Mouse (Mus musculus) midbrain, embryonic 16.5 days (tissue): ENCODE measurements around the gene Gabarap. TPM values are rescaled to one million over a fixed set of nuclear protein-coding genes. Genes with fewer than 3 reads are reported as not detected.

Experiments
- ATAC-seq: fragments of 200-750 bp; cut with Nextera tagmentation; 2 replicates; pipeline ENCODE4 v1.8.0; 2017; ENCODE audit warnings: moderate TSS enrichment
- H3K27ac ChIP-seq: fragments of 300-500 bp; sonication (generic); 2 replicates; pipeline ENCODE4 v1.5.1; 2014; ENCODE audit warnings: mild to moderate bottlenecking, low read length, mixed read lengths
- H3K27me3 ChIP-seq: fragments of 300-500 bp; sonication (generic); 2 replicates; pipeline ENCODE4 v1.6.1; 2014; ENCODE audit warnings: low read depth, low read length, mixed read lengths; ENCODE audit not compliant: control insufficient read depth, insufficient read depth
- H3K36me3 ChIP-seq: fragments of 300-500 bp; sonication (generic); 2 replicates; pipeline ENCODE4 v1.6.1; 2014; ENCODE audit warnings: mild to moderate bottlenecking, low read length, moderate library complexity, mixed read lengths; ENCODE audit not compliant: control insufficient read depth, insufficient read depth
- H3K4me1 ChIP-seq: fragments of 300-500 bp; sonication (generic); 2 replicates; pipeline ENCODE4 v1.6.1; 2014; ENCODE audit warnings: mild to moderate bottlenecking, low read length, mixed read lengths; ENCODE audit not compliant: control insufficient read depth, insufficient read depth
- H3K4me2 ChIP-seq: fragments of 300-500 bp; sonication (generic); 2 replicates; pipeline ENCODE4 v1.6.1; 2014; ENCODE audit warnings: mild to moderate bottlenecking, low read length, mixed read lengths
- H3K4me3 ChIP-seq: fragments of 300-500 bp; sonication (generic); 2 replicates; pipeline ENCODE4 v1.5.1; 2014; ENCODE audit warnings: low read depth, mild to moderate bottlenecking, low read length, moderate library complexity, mixed read lengths
- H3K9ac ChIP-seq: fragments of 300-500 bp; sonication (generic); 2 replicates; pipeline ENCODE4 v1.6.1; 2014; ENCODE audit warnings: low read depth, low read length, mixed read lengths
- H3K9me3 ChIP-seq: fragments of 300-500 bp; sonication (generic); replicated peaks from 2 replicates; pipeline ENCODE4 v1.6.1; 2014; ENCODE audit warnings: mild to moderate bottlenecking, low read length, mixed read lengths; ENCODE audit not compliant: control insufficient read depth, poor library complexity, severe bottlenecking
- WGBS: fragments of 180-500 bp; shearing (Covaris S2); extraction: QIAGEN DNeasy Blood & Tissue Kit; methylation state at CpG from one replicate; pipeline ENCODE4 v1.1.7; 2014; 5-methylcytosine and 5-hydroxymethylcytosine counted together
- polyA plus RNA-seq: library from polyadenylated mRNA; unstranded; fragments of >200 nt; fragmentation: Nextera tagmentation; extraction: Ambion mirVana; gene quantifications from 2 replicates; pipeline ENCODE4 v1.2.1, GENCODE M21; 2015

Gene Gabarap
- polyA plus RNA-seq, 1 experiment from 2014 or later, result 527 TPM

DNA sequence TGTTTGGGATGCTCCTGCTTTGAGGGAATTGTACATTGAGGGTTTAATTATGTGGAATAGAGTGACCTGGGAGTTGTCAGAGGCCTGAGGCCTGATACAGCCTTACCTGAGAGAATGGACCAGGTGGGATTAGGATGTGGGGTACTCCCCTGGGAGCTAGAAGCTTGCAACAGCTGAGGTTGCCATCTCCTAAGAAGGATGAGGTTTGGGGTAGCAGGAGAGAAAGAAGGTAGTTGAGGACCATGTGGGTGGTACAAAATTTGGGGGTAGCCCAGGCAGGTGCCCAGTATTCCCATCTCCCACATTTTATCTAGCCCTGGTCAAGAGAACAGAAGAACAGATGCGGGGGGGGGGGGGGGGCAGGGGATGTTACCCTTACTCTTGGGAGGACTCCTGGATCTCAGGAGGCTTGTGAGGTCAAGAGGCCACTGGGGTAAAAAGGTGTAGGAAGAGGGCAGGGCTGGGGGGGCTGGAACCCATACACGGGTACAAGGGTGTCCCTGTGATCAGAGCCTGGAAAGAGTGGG, 28.6 kb downstream of the Gabarap start:
- peak overlapping the region; percentile 54 for H3K4me2 ChIP-seq
- peak overlapping the region; percentile 82 for H3K9ac ChIP-seq
- no peaks in the 10 kb centered on the region for H3K27me3 ChIP-seq
- H3K36me3 ChIP-seq, result no peaks in the 10 kb centered on the region
- no peaks in the 10 kb centered on the region for H3K9me3 ChIP-seq
- 32% methylated on average over 2 of the region's 2 CpGs for WGBS
- ATAC-seq, result no peak
- peaks cover 58% of the 10 kb centered on the region for H3K4me1 ChIP-seq
- H3K4me3 ChIP-seq, result peak overlapping the region; percentile 66
- peak overlapping the region; percentile 94 for H3K27ac ChIP-seq

DNA sequence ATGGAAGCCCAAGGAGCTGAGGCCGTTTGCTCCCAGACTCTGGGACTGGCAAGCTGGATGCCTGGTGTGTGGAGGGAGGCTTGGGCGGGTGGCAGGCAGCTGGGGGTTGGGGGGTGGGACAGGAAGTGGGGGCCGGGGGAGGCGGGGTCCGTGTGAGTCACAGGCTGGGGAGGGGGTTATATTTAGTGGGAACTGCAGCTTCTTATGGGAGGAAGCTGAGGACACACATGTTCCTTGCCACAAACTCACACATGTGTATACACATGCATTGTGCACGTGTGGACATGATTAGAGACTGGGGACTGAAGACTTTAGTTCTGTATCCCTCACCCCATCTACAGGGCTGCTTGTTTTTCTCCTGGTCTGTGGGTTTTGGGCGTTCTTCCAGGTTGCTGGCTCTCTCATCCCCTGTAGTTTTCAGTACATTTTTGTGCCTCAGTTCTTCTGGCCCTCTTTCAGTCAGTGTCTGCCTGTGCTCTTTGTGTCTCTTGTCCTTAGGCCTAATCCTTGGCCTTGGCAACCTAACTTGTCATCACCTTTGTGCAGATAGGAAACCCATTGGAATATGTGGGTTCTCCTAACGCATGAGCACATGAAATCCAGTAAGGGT, 29.2 kb downstream of the Gabarap start:
- peak overlapping the region; percentile 66 for H3K4me3 ChIP-seq
- H3K36me3 ChIP-seq, result no peaks in the 10 kb centered on the region
- H3K9ac ChIP-seq, result peak overlapping the region; percentile 82
- H3K27ac ChIP-seq, result peak overlapping the region; percentile 94
- H3K9me3 ChIP-seq, result no peaks in the 10 kb centered on the region
- 9% methylated on average over 7 of the region's 8 CpGs for WGBS
- H3K27me3 ChIP-seq, result no peaks in the 10 kb centered on the region
- H3K4me1 ChIP-seq, result peaks cover 60% of the 10 kb centered on the region
- no peak for ATAC-seq
- H3K4me2 ChIP-seq, result peak overlapping the region; percentile 54

DNA sequence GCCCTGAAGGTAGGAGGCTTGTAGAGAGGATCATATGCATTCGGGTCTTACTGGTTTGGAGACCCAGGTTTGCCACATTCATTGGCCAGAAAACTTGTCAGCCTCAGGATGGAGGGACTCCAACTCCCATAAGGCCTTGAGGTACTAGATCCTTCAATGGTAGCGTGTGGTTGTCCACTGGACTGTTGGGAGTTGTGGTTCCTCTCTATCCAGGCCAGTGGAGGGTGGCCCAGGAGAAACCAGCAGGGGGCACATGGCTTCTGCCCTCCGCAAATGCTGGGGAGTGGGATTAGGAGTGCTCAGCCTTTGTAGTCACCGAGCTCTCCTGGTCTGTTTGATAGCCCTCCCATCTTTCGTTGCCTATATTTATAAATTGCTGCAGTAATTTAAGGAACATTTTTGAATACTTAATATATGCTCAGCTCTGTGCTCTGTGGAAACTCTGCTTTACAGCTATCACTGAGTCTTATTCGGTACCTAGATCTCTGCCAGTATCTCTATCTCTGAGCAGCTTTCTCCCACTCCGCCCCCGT, 29.9 kb downstream of the Gabarap start:
- Histone ChIP-seq H3K27me3 (no peaks in the 10 kb centered on the region), H3K4me3 (peak overlapping the region; percentile 66), H3K9ac (peak overlapping the region; percentile 82), H3K4me2 (peak overlapping the region; percentile 54), H3K9me3 (no peaks in the 10 kb centered on the region), H3K4me1 (peaks cover 65% of the 10 kb centered on the region), H3K36me3 (no peaks in the 10 kb centered on the region), H3K27ac (peak overlapping the region; percentile 94)
- under 1% methylated on average over 8 of the region's 8 CpGs for WGBS
- peak; percentile 80 for ATAC-seq

DNA sequence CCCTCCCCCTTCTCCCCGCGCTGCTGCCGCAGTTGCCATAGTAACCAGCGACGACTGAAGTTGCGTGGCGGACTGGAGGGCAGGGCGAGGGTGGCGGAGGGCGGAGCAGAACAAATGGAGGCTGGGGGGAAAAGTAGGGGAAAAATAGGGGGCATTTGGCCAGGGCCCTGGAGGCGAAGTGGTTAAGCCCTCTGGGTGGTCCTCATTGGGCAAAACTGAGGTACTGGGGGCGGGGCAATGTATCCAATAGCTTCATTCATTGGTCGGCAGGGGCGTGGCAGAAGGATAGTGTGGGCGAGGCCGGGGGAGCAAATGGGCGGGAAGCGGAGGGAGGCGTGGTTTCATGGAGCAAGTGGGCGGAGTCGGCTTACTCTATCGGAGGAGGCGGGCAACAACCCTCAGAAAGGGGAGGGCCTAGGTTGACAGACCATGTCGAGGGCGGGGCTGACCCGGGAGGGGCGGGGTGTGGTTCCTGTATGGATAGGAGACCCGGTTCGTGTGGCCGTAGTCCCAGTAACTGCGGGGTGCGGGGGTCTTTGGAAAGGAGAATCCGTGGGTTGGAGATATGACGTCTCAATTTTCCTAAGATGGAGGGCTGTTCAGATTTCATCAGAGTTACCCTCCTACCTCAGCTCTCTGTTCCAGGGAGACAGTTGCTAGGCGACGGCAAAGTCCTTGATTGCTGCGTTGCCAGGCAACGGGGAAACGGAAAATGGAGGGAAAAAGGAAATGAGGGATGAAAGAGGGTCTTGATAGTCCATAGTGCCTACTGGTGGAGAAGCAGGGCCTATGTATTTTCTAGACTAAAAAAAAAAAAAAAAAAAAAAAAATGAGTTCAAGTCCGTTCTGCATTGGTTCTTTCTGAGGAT, 30.6 kb downstream of the Gabarap start:
- H3K4me1 ChIP-seq, result peaks cover 72% of the 10 kb centered on the region
- ATAC-seq, result peak; percentile 66
- H3K27ac ChIP-seq, result peak overlapping the region; percentile 94
- no peaks in the 10 kb centered on the region for H3K27me3 ChIP-seq
- under 1% methylated on average over 40 of the region's 40 CpGs for WGBS
- peak overlapping the region; percentile 66 for H3K4me3 ChIP-seq
- H3K36me3 ChIP-seq, result no peaks in the 10 kb centered on the region
- no peaks in the 10 kb centered on the region for H3K9me3 ChIP-seq
- H3K9ac ChIP-seq, result peak overlapping the region; percentile 82
- H3K4me2 ChIP-seq, result peak overlapping the region; percentile 54

DNA sequence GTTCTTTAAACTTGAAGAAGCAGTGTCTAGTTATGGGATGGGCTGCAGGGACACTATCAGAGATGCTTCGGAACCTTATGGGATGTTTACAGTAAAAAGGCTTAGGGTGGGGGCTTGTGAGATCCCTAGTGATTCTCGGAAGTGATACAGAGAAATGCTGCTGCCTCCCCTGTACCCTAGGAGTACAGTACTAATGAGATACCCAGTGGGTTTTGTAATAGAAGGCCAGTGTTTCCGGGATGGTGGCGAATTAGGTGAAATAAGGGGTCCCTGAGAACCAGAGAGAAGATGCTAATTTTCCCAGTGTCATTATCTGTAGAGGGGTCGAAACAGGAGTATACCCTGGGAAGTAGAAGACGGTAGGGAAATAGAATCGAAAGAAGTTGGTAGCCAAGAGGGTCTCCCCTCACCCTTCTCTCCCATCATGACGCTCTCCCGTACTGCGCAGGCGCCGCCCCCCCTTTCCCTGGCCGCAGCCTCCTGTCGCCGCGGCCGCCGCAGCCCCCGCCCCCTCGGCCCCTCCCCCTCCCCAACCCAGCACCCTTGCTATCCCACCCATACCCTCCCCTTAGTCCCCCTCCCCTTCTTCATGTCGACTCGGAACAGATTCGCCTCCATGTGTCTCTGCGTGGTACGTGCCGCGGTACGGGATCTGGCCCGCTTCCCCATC, 32.7 kb downstream of the Gabarap start:
- Histone ChIP-seq H3K27ac (peak overlapping the region; percentile 63), H3K9me3 (no peaks in the 10 kb centered on the region), H3K4me1 (peaks cover 80% of the 10 kb centered on the region), H3K36me3 (no peaks in the 10 kb centered on the region), H3K27me3 (no peaks in the 10 kb centered on the region), H3K9ac (peak overlapping the region; percentile 66), H3K4me2 (peak overlapping the region; percentile 73), H3K4me3 (peak overlapping the region; percentile 42)
- 4% methylated on average over 26 of the region's 29 CpGs for WGBS
- no peak for ATAC-seq

DNA sequence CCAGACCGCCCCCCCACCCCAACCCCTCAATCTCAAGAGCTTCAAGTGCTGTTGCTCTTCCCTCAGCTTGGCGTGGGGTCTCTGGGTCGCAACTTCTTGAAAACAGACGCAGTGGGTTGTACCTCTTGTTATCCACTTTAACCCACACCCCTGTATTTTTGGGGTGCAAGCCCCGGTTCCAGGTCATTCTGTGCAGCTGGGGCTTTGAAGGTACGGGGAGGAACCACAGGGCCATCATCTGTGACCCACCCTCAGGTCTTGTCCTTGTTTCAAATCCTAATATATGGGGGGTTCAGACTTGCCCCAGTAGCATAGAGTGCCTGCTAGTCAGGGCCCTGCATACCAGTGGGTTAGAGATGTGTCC, 33.2 kb downstream of the Gabarap start:
- WGBS, result 7% methylated on average over 6 of the region's 6 CpGs
- Histone ChIP-seq H3K4me2 (peak overlapping the region; percentile 73), H3K27ac (peak overlapping the region; percentile 63), H3K4me3 (peak overlapping the region; percentile 42), H3K27me3 (no peaks in the 10 kb centered on the region), H3K4me1 (peaks cover 84% of the 10 kb centered on the region), H3K36me3 (no peaks in the 10 kb centered on the region), H3K9ac (peak overlapping the region; percentile 66), H3K9me3 (no peaks in the 10 kb centered on the region)
- ATAC-seq, result no peak

DNA sequence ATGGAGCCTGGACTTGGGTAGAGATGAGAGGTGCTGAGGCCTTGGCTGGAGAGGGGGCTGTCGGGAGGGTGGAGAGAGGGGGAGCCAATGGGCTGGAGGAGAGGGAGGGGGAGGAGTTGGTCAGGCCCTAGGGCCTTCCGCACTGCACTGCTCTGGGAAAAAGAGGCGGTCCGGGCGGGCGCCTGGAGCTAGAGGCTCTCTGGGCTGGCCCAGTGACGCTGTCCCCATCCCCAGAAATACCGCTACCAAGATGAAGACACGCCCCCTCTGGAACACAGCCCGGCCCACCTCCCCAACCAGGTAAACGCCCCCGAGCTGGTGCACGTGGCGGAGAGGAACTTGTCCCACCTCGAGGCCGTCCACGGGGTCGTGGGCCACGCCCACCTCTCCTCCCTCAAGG, 35.7 kb downstream of the Gabarap start:
- Histone ChIP-seq H3K4me3 (peak overlapping the region; percentile 18), H3K27ac (peak overlapping the region; percentile 95), H3K4me2 (peak overlapping the region; percentile 68), H3K4me1 (peaks cover 79% of the 10 kb centered on the region), H3K36me3 (peaks cover 10% of the 10 kb centered on the region), H3K27me3 (no peaks in the 10 kb centered on the region), H3K9me3 (no peaks in the 10 kb centered on the region), H3K9ac (peak overlapping the region; percentile 59)
- WGBS, result 2% methylated on average over 19 of the region's 19 CpGs
- ATAC-seq, result no peak

DNA sequence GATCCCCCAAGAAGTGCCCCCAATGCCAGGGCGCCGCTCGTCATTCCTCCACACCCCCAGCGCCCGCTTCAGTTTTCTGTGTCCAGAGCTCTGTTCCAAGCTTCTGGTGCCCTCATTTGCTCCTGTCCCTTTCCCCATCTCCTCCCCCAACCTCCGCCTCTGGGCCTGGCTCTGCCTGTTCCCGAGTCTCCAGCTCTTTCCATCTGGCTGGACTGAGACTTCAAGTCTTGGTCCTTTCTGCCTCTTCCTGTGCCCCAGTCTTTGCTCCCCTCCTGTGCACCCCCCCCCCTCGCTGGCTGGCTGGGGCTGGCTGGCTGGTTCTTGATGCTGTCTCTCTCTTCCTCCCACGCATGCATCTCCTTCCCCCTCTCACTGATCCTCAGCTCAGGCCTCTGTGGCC, 36.5 kb downstream of the Gabarap start:
- 26% methylated on average over 9 of the region's 9 CpGs for WGBS

More for the DNA sequence above, 36.5 kb downstream of the Gabarap start:
- Histone ChIP-seq H3K4me1 (peaks cover 75% of the 10 kb centered on the region), H3K36me3 (peaks cover 17% of the 10 kb centered on the region), H3K9me3 (no peaks in the 10 kb centered on the region), H3K27ac (peak overlapping the region; percentile 95), H3K9ac (peak overlapping the region; percentile 59), H3K27me3 (no peaks in the 10 kb centered on the region), H3K4me2 (peak overlapping the region; percentile 68), H3K4me3 (peak overlapping the region; percentile 18)
- ATAC-seq, result no peak
